Mouse (Mus musculus) cerebral cortex, adult 2 months (tissue): ENCODE data around the gene Ndufb10.

ENCODE experiments used
- WGBS: fragments of 180-500 bp; shearing (Covaris S2); methylation state at CpG from one replicate; pipeline ENCODE4 v1.1.7; 2018; 5-methylcytosine and 5-hydroxymethylcytosine counted together

The Ndufb10 gene

DNA sequence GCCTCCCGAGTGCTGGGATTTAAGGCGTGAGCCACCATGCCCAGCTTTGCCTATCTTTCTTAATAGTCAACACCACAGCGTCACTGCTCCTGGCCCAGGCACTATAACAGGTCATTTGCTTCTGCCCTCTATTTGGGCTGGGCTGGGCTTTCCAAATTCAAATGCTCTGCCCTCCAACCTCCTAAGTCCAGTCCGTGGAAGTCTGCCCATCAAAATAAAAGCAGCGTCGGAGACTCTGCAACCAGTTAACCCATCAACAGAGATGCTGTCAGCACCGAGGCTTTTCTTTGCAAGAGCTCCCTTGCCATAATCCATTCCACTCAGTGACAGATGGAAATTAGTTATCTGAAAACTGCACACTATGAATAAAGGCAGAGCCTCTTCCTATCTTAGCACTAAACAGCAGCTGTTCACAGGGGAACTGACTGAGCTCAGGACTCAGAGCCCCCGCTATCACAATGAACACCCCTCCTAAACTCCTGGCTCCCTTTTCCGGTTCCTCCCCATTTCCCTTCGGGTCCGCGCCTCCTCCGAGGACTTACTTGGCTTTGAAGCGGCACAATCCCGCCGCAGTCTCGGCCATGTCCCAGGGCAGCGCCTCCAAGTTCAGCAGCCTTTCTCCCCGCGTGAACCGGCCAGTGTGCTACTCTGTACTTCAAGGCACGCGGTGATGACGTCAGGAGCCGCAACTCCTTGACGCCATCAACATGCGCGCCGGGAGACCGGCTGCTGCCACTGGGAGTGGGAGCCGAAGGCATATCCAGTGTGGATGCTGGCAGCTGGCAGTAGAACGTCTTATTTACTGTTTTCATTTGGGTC lies 17.1 kb downstream of the Ndufb10 start, which contains the start of gene Tbl3:
Tbl3 (minus strand) TSS at position 679 of the 819 bp plus-strand sequence.
- 3% methylated on average over 32 of the region's 32 CpGs for WGBS

DNA sequence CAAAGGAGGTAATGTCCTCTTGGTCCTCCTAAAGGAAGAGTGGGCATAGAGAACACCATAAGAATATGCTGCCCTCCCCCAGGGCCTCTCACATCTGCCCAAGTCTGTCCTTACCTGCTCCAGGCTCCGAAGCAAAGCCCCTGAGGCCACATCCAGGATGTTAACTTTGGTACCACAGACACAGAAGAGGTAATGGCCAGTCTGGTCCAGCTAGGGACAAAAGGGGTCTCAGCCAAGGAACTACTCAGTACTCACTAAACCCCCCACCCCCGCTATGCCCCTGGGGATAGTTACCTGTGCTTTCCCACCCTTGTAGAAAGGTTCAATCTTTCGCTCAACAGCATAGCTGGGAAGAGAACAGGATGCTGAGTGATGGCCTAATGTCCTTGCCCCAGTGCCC lies 18.5 kb downstream of the Ndufb10 start:
- 95% methylated on average over 3 of the region's 3 CpGs for WGBS

DNA sequence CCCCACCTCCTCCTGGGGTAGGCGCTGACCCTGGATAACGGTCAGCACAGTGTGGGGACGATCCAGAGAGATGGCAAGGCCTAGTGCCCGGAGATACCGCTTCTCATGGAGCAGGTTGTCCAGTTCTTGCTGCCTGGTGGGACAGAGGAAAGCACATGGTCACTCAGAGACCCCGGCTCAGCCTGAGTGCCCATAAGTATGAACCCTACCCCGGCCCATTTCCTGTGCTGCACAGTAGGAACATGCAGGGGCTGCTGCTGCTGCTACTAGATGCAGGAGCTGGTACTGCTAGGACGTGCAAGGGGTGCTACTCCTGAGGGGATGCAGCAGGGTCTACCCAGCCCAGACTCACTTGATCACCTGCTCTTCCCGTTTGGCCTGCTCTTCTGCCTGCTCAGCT lies 23.0 kb downstream of the Ndufb10 start:
- WGBS, result 94% methylated on average over 9 of the region's 9 CpGs

DNA sequence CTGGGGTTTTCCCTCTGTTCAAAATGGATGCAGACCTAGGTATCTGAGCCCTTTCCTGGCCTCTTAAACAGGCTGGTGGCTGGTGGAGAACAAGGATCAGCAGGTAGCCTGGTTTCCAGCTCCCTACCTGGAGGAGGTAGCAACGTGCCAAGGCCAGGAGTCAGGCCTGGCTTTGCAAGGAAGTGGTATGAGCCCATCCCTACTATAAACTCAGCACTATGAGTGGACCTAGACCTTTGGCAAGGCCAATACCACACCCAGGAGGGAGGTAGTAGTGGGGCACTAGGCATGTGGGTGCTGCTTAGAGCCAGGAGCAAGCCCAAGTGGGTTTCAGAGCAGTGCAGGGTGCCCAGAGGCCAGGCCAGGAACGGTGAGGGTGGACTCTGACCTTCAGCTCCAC lies 24.8 kb downstream of the Ndufb10 start:
- 92% methylated on average over 2 of the region's 2 CpGs for WGBS

DNA sequence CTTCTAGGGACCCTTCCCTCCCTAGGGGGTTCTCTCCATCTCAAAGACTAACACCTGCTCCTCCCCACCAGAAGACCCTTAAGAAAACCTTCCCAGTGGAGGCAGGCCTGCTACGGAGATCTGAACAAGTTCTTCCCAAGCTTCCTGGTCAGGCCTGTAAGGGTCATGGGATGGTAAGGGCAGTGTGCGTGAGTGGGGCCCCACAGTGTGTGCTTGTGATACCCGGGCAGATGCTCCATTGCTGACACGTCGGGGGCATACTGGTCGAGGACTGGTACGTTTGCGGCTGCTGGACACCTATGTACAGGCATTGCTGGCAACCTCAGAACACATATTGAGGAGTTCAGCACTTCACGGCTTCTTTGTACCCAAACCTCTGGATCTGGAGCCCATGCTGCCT lies 25.6 kb downstream of the Ndufb10 start:
- 75% methylated on average over 9 of the region's 9 CpGs for WGBS

DNA sequence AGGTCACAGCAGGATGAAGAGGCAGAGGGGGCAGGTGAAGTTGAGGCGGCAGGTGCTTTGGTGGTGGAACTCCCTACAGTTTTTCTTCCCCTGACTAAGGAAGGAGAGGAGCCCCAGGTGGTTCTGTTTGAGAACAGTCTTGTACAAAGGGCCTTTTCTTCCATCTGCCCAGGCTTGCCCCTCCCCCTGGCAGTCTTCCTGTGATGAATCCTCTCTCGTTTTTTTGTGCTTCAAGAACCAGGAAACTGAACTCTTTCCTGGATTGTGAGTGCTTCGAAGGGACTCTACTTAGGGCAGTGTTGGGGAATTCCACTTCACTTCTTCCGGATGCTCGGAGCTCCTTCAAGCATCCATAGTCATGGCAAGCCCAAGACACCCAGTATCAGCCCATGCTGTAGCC lies 26.3 kb downstream of the Ndufb10 start:
- WGBS, result 15% methylated on average over 5 of the region's 5 CpGs

DNA sequence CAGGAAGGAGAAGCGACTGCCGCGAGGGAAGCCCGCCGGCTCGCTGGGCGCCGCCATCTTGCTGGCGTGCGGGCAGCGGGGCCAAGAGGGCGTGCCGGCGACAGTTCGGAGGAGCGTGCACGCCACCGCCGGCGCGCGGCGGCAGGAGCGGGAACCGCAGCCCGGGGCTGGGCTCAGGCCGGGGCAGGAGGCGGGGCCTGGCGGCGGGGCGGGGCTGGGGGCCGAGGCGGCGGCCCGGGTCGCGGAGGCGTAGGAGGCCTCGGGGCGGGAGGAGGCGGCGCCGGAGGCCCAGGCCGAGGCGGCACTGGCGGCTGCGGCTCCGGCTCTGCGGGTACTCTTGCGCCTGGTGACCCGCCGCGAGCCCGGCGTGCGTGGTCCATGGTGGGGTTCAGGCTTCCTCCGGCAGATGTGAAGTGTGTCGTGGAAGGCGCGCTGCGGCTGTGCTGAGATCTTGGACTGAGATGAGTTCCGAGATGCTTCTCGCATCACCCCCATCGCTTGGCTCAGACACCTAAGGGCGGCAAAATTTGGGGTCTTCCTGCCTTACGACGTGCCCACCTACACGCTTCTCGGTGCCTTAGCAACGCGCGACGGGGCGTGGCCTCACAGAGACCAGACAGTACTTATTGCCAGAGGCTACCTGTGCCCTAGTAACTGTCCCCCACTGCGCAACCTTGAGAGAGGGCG lies 28.1 kb downstream of the Ndufb10 start, which contains the start of the genes Gfer and Noxo1:
Gfer (minus strand) TSS at position 146 of the 687 bp plus-strand sequence.
Noxo1 (plus strand) TSS at position 224 of the 687 bp plus-strand sequence.
- WGBS, result under 1% methylated on average over 74 of the region's 76 CpGs

DNA sequence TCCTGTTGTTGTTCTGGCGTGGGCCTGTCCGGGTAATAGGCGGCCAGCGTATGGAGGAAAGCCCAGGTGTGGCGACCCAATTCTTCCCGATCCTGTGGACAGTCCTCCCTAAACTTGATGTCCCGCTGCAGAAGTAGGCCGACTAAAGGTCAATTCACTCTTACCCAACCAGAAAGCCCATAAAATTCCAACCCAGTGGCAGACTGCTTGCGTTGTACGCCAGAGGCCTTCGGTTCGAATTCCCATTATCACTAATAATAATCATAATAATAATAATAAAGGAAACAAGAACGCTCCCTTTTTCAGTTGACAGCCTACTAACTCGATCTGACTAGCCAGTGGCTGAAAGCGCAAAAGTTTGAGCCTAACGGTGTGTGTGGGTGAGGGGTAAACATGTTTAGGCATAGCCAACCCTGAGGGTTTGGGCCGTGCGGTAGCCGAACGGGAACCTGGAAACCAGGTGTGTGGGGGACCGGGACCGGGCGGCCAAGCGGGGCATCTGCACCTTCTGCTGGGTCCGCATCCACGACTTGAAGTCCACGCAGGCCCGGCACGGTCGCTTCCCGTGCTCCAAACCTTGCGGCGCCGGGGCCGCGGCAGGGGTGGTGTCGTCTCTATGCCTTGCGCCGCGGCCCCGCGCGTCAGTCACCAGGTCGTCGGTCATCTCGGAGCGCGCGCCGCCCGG lies 28.8 kb downstream of the Ndufb10 start:
- whole genome bisulfite sequencing, result 8% methylated on average over 51 of the region's 51 CpGs

DNA sequence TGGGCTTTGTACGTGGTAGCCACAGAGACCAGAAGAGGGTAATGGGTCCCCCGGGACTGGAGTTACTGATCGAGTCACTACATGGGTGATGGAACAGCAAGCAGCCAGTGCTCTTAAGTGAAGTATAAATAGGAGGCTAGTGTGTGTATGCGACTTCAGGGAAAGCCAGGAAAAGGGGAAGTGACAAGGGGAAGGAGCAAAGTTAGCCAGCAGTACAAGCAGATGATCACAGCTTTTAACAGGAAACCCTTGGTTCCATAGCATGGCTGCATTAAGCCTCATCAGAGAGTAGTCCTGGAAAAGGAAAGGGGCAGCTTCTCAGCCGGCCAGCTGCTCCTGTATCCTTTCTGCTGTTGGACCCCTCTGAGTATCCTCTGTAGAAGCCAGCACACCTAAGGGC lies 31.9 kb downstream of the Ndufb10 start:
- 86% methylated on average over 5 of the region's 5 CpGs for WGBS

DNA sequence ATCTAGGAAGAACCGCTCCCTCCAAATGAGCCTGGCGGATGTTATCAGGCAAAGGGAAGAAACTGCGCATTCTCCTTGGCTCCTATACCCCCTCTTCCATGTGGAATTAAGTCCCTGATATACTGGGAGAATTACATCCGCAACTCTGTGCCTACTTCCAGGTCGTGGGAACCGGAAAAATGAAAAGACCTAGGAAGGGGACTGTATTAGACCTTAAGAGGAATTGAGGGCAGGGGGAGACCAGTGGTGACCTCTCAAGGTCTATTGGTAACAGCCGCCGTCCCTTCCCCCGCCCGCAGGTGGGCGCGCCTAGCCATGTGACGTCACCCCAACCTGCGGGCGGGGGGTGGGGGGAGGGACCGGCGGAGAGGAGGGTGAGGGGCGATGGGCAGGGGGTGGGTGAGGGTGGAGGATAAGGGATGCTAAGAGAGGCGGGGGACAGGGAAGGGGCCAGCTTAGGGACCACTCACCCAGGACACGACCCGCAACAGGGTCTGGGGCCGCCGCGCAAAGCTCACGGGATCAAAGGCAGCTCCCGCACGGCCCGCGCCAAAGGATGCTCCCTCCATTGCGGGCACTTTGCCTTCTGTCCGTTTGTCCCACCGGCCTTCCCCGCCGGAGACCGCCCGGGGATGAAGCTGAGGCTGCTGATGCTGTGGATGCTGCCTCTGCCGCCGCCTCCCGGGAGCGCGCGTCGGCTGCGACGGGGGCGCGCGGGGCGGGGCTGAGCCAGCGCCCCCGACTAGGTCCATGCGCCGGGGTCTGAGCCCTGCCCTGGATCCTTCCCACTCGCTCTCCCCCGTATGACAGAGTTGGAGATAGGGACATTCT lies 34.8 kb downstream of the Ndufb10 start, which contains the start of gene Syngr3:
Syngr3 (minus strand) TSS at position 705 of the 831 bp plus-strand sequence.
- 1% methylated on average over 55 of the region's 55 CpGs for WGBS

DNA sequence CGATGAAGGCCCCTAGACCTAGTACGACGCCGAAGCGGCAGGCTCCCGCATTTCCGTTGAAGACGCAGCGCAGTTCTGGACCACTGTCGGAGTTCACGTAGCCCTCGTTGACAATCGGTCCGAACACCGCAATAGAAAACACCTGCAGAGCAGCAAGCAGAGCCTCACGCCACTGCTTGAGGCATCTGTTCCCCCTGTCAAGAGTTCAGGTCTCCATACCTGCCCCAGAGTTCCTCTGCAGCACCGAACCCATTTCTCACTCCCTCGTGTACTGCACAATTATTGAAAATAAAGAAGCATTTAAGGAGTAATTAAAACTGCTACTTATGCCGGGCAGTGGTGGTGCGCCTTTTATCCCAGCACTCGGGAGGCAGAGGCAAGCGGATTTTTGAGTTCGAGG lies 36.7 kb downstream of the Ndufb10 start:
- WGBS, result 22% methylated on average over 23 of the region's 23 CpGs

DNA sequence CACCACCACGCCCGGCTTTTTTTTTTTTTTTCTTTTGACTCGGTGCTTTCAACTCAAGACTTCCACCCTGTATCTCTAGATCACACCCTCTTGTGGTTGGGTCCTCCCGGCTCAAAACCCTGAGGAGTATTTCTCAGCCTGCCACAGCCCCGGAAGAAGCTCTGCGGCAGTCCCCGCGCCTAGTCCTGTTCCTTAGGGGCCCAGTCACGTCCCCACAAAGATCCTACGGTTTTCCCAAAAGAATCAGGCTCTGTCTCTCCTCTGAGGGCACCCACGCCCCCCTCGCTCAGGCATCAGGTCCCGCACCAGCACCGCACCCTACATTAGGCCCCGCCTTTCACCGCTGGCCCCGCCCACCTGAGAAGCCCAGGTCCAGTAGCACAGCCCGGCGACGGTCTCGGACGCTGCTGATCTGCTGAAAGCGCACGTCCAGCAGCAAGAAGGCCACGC lies 37.1 kb downstream of the Ndufb10 start:
- WGBS, result 7% methylated on average over 25 of the region's 25 CpGs

DNA sequence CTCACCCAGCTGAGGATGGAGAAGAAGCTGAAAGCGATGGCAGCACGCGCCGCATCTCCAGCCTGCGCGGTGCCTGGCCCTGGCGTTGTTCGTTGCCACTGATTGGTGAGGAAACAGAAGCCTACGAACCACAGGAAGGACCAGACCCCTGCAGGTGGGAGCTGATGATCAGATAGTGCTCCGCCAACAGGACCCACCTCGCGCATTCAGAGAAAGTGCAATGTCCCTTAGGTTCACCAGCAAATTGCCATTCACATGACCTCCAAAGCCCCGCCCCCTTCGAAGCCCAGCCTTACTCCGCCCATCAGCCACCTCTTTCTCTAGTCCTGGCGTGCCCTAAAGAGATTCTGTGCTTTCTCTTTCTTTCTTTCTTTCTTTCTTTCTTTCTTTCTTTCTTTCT lies 37.8 kb downstream of the Ndufb10 start:
- WGBS, result 43% methylated on average over 16 of the region's 16 CpGs

DNA sequence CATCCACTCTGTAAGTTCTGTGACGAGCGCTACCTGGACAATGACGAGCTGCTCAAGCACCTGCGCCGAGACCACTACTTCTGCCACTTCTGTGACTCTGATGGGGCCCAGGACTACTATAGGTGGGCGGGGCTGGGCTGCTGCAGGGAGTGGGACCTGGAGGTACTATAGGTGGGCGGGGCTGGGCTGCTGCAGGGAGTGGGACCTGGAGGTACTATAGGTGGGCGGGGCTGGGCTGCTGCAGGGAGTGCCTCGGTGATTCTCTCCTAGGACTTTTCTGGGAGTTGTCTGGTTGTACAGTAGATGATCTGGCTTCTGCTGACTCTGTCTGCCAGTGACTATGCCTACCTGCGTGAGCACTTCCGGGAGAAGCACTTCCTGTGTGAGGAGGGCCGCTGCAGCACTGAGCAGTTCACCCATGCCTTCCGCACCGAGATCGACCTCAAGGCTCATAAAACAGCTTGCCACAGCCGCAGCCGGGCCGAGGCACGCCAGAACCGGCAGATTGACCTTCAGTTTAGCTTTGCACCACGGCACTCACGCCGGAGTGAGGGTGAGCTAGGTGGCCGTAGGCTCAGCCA lies 46.7 kb downstream of the Ndufb10 start:
- 95% methylated on average over 24 of the region's 24 CpGs for WGBS

DNA sequence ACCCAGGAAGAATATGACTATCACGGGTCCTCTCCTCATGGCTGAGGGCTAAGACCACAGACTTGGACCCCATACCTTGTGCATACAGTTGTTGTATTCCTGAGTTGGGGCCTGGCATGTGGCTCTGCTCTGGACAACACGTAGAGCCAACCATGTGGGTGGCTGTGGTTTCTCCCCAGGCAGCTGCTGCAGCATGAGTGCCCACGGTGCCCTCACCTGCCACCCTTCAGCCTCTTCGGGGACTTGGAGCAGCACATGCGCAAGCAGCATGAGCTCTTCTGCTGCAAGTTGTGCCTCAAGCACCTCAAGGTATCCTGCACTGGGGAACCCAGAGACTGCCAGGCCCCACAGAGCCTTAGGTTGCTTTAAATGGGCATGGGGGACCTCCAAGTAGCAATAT lies 47.4 kb downstream of the Ndufb10 start:
- 89% methylated on average over 5 of the region's 5 CpGs for WGBS

DNA sequence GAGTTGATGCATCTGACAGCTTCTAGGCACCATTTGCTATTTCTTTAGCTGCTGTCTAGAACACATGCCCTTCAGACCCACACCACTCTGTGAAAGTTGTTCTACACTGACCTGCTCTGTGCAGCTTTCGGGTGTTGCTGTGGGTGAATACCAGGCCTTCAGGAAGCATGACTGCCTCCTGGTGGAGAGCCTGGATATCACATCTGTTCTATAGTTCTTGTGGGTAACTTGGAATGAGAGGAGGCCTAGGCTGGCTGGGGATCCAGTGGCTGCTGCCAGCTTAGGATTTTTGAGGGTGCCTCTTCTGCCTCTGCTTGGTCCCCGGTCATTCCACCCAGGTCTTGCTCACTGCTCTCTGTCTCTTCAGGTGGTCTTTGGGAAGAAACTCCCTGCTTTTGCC lies 48.1 kb downstream of the Ndufb10 start:
- WGBS, result 50% methylated on average over 2 of the region's 2 CpGs

DNA sequence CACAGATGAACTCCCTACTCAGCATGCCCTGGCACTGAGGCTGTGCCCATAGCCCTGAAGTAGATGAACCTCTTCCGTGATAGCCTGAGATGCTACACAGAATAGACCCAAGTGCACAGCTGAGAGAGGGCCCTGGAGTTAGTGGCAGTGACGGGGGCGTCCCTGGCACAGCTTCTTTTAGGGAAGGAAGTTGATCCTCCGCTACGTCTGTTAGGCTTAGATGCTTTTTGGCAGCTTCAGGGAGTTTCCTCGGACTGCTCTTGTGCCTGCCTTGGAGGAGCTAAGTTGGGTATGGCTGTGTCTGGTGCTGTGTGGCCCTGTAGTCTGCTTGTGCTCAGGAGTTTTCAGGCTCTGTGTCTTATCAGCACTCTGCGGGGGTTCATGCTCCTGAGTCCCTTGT lies 50.0 kb downstream of the Ndufb10 start:
- WGBS, result 31% methylated on average over 7 of the region's 7 CpGs

DNA sequence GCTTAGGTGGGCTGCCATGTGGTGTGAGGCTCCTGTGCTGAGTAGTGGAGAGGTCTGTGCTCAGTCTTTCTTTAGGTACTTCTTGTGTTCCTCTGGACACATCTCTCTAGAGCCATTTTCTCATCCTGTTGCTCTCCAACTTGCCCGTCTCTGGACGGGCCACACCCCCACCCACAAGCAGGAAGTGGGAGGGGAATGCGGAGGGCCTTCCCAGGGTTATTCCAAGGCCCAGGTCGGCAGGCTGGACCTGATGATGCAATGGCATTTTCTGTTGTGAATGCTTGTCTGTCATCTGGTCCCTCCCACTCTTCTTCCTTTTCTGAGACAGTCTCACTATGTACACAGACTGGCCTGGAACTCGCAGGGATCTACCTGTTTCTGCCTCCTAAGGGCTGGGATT lies 52.1 kb downstream of the Ndufb10 start:
- 27% methylated on average over 5 of the region's 5 CpGs for WGBS
